10 mouse cellular contexts compared by ENCODE assay signal in genomic region chrX:153640615-153641014, GRCm38 (mm10). TPM values are rescaled to one million over a fixed set of nuclear protein-coding genes. Genes with fewer than 3 reads are reported as not detected.
A peak's percentile ranks its signal among the peaks of the same experiment; 100 is the strongest.
DNase-seq lines count a peak whose midpoint lies in the region; ATAC-seq and TF ChIP-seq lines count a peak whose summit lies in the region.
"Had no signal": no experiment of that assay in that cellular context is flagged by ENCODE, and none has a peak within 500 bp of the region (broad histone marks: within the 10 kb centered on the region; RNA-seq: fewer than 3 reads in every experiment).

No protein-coding gene starts in this region.

- peak; percentile 2 for DNase-seq in embryo, embryonic 10.5 days (ENCODE audit: low spot score)
- DNase-seq in embryo, embryonic 10 days (ENCODE audit: low spot score), result no peak
- no peak for DNase-seq in lung, postnatal 0 days (ENCODE audit: low spot score)
- no peak for DNase-seq in lung, adult 18-20 months
- DNase-seq in adipocyte (ENCODE audit: low spot score), result peak; percentile 6
- DNase-seq in naive thymus-derived CD4-positive, alpha-beta T cell, adult 2 months (ENCODE audit: low read depth), result peak; percentile 5
- DNase-seq in left cerebral cortex, adult 11 months (ENCODE audit: low spot score), result no peak

- no peaks in the 10 kb centered on the region for H3K36me3 ChIP-seq in lung, postnatal 0 days (ENCODE audit: insufficient read depth, low read length)
- H3K36me3 ChIP-seq: G1E; hindbrain, embryonic 15.5 days had no signal

- WGBS in lung, postnatal 0 days, result 67% methylated on average over 3 of the region's 3 CpGs

- no peak overlapping the region for H3K4me2 ChIP-seq in lung, postnatal 0 days (replicated peaks; ENCODE audit: low read depth, low read length)
- H3K4me2 ChIP-seq: hindbrain, embryonic 15.5 days had no signal

- TF ChIP-seq EP300 in lung, postnatal 0 days (IDR thresholded peaks at IDR 0.05), result no peak

- no peak overlapping the region for H3K9ac ChIP-seq in lung, postnatal 0 days (replicated peaks; ENCODE audit: low read depth)
- H3K9ac ChIP-seq: hindbrain, embryonic 15.5 days had no signal

- H3K27ac ChIP-seq in lung, postnatal 0 days (ENCODE audit: low read length), result no peak overlapping the region
- H3K27ac ChIP-seq: hindbrain, embryonic 15.5 days had no signal

- no peaks in the 10 kb centered on the region for H3K9me3 ChIP-seq in lung, postnatal 0 days (ENCODE audit: low read length)
- H3K9me3 ChIP-seq: G1E; hindbrain, embryonic 15.5 days had no signal

- no peaks in the 10 kb centered on the region for H3K27me3 ChIP-seq in lung, postnatal 0 days (replicated peaks; ENCODE audit: insufficient read depth, low read length)
- H3K27me3 ChIP-seq: hindbrain, embryonic 15.5 days had no signal

- H3K4me3 ChIP-seq in lung, postnatal 0 days (ENCODE audit: low read depth, low read length), result no peak overlapping the region
- H3K4me3 ChIP-seq: hindbrain, embryonic 15.5 days had no signal

- ATAC-seq in lung, postnatal 0 days, result no peak
- ATAC-seq in frontal cortex, adult (ENCODE audit: low TSS enrichment), result no peak

- peak; percentile 34 for TF ChIP-seq CTCF in lung, postnatal 0 days (IDR thresholded peaks at IDR 0.05)

- no peaks in the 10 kb centered on the region for H3K4me1 ChIP-seq in lung, postnatal 0 days (ENCODE audit: insufficient read depth, low read depth, low read length)
- H3K4me1 ChIP-seq: hindbrain, embryonic 15.5 days had no signal

RNA-seq across cellular contexts. Expression of gene Kctd12b, which starts 55.6 kb away (rescaled TPM):
- polyA plus RNA-seq in lung, postnatal 0 days (2015; fragmentation: Nextera tagmentation; extraction: Ambion mirVana), result 8.2 and 9.7 TPM in 2 replicates
- polyA plus RNA-seq: G1E had no signal

Comparison
In these comparisons a context has a peak if more than half of its experiments do, and no peak if none do; other contexts are left out.
1. DNase-seq: peak in embryo, embryonic 10.5 days (single experiment), adipocyte (single experiment) and naive thymus-derived CD4-positive, alpha-beta T cell, adult 2 months (single experiment); none in embryo, embryonic 10 days (single experiment), lung, postnatal 0 days (single experiment), lung, adult 18-20 months (0 of 2) and left cerebral cortex, adult 11 months (single experiment).